1 mouse cellular context compared by ENCODE assay signal in genomic region chr7:29768090-29768900, GRCm38 (mm10).
TF ChIP-seq lines count a peak whose summit lies in the region.

Gene Zfp84 (plus strand): TSS chr7:29768552.

TF ChIP-seq in CH12.LX, 34 proteins besides CTCF, POLR2A, EP300 and RAD21 (continued from another document):
- TF ChIP-seq MAFK (IDR thresholded peaks at IDR 0.05; ENCODE audit: insufficient replicate concordance, low read length) (no peak), UBTF (IDR thresholded peaks at IDR 0.05; ENCODE audit: low read depth, low read length) (no peak), ZKSCAN1 (IDR thresholded peaks at IDR 0.05; ENCODE audit: borderline replicate concordance, low read depth, low read length) (no peak), MAX (IDR thresholded peaks at IDR 0.05; ENCODE audit: low read length) (peak; percentile 73), ZC3H11A (IDR thresholded peaks at IDR 0.05; ENCODE audit: low read depth, low read length) (no peak), ZMIZ1 (IDR thresholded peaks at IDR 0.05; ENCODE audit: low read depth, low read length) (peak; percentile 71), NELFE (IDR thresholded peaks at IDR 0.05; ENCODE audit: low read depth, low read length) (peak; percentile 82), JUND (conservative IDR thresholded peaks at IDR 0.05; ENCODE audit: low read depth, low read length) (peak; percentile 15; the same call in 1 of the 2 replicates), GABPA (IDR thresholded peaks at IDR 0.05; ENCODE audit: insufficient replicate concordance, low read depth, low read length) (peak; percentile 49; the same call in 1 of the 2 replicates), SIN3A (IDR thresholded peaks at IDR 0.05; ENCODE audit: low read length) (peak; percentile 94), SMC3 (IDR thresholded peaks at IDR 0.05; ENCODE audit: low read depth, low read length) (no peak)
TF ChIP-seq in CH12.LX: peak in this region for 23.
